Mouse (Mus musculus): ENCODE measurements around the gene Arntl. TPM values are rescaled to one million over a fixed set of nuclear protein-coding genes. Genes with fewer than 3 reads are reported as not detected.

Arntl gene
- polyA plus RNA-seq, 1 experiment: 0.01 TPM

- Histone ChIP-seq H3K36me3 (ENCODE audit: control insufficient read depth) (no peaks in the 10 kb centered on the region), H3K9me3 (ENCODE audit: control insufficient read depth, low read length) (no peaks in the 10 kb centered on the region), H3K4me1 (ENCODE audit: control insufficient read depth) (no peaks in the 10 kb centered on the region), H3K27me3 (ENCODE audit: control insufficient read depth) (no peaks in the 10 kb centered on the region), H3K4me3 (replicated peaks) (no peak overlapping the region)
- no peak for TF ChIP-seq TAL1 (IDR thresholded peaks at IDR 0.05; ENCODE audit: low read length)
- TF ChIP-seq GATA1 (IDR thresholded peaks at IDR 0.05; ENCODE audit: low read length): no peak
Measured at GRCm38 (mm10) chr7:113269921-113270320, 62.7 kb downstream of the Arntl start.

- H3K9me3 ChIP-seq (ENCODE audit: control insufficient read depth, low read length): no peaks in the 10 kb centered on the region
Measured at GRCm38 (mm10) chr7:113270551-113270950, 63.3 kb downstream of the Arntl start.

GRCm38 (mm10) chr7:113270991-113271390, 63.7 kb downstream of the Arntl start:
- no peaks in the 10 kb centered on the region for H3K36me3 ChIP-seq (ENCODE audit: control insufficient read depth)
- no peaks in the 10 kb centered on the region for H3K9me3 ChIP-seq (ENCODE audit: control insufficient read depth, low read length)
- TF ChIP-seq GATA1 (IDR thresholded peaks at IDR 0.05; ENCODE audit: low read length) (no peak), TAL1 (IDR thresholded peaks at IDR 0.05; ENCODE audit: low read length) (no peak)
- H3K27me3 ChIP-seq (ENCODE audit: control insufficient read depth): no peaks in the 10 kb centered on the region
- no peaks in the 10 kb centered on the region for H3K4me1 ChIP-seq (ENCODE audit: control insufficient read depth)
- H3K4me3 ChIP-seq (replicated peaks): no peak overlapping the region

More at GRCm38 (mm10) chr7:113270551-113270950, 63.3 kb downstream of the Arntl start:
- no peaks in the 10 kb centered on the region for H3K27me3 ChIP-seq (ENCODE audit: control insufficient read depth)
- H3K4me1 ChIP-seq (ENCODE audit: control insufficient read depth): no peaks in the 10 kb centered on the region
- H3K4me3 ChIP-seq (replicated peaks): no peak overlapping the region
- TF ChIP-seq TAL1 (IDR thresholded peaks at IDR 0.05; ENCODE audit: low read length): no peak
- no peak for TF ChIP-seq GATA1 (IDR thresholded peaks at IDR 0.05; ENCODE audit: low read length)
- no peaks in the 10 kb centered on the region for H3K36me3 ChIP-seq (ENCODE audit: control insufficient read depth)

- Histone ChIP-seq H3K27me3 (ENCODE audit: control insufficient read depth) (no peaks in the 10 kb centered on the region), H3K4me1 (ENCODE audit: control insufficient read depth) (no peaks in the 10 kb centered on the region), H3K4me3 (replicated peaks) (no peak overlapping the region), H3K36me3 (ENCODE audit: control insufficient read depth) (no peaks in the 10 kb centered on the region), H3K9me3 (ENCODE audit: control insufficient read depth, low read length) (no peaks in the 10 kb centered on the region)
- TF ChIP-seq GATA1 (IDR thresholded peaks at IDR 0.05; ENCODE audit: low read length): no peak
- TF ChIP-seq TAL1 (IDR thresholded peaks at IDR 0.05; ENCODE audit: low read length): no peak
Measured at GRCm38 (mm10) chr7:113272338-113272997, 65.2 kb downstream of the Arntl start.

- Histone ChIP-seq H3K9me3 (ENCODE audit: control insufficient read depth, low read length) (no peaks in the 10 kb centered on the region), H3K4me1 (ENCODE audit: control insufficient read depth) (no peaks in the 10 kb centered on the region), H3K27me3 (ENCODE audit: control insufficient read depth) (no peaks in the 10 kb centered on the region), H3K36me3 (ENCODE audit: control insufficient read depth) (no peaks in the 10 kb centered on the region), H3K4me3 (replicated peaks) (no peak overlapping the region)
- TF ChIP-seq TAL1 (IDR thresholded peaks at IDR 0.05; ENCODE audit: low read length) (no peak), GATA1 (IDR thresholded peaks at IDR 0.05; ENCODE audit: low read length) (no peak)
Measured at GRCm38 (mm10) chr7:113277245-113277644, 70.0 kb downstream of the Arntl start.

DNA sequence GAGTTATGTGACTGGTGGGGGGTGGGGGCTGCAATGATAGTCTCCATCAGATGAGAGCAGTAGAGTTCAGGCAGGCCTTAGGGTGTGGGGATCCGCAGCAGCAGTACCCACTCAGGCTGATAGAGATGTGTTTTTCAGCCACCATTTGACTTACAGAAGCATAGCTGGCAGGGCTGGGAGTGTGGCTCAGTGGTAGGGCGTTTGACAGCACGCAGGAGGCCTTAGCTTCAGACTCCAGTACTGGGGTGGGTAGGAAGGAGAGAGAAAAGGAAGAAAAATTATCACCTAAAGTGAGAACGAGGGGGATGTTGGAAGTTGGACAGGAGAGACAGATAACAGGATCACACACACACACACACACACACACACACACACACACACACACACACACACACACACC, 71.2 kb downstream of the Arntl start:
- H3K4me1 ChIP-seq (ENCODE audit: control insufficient read depth): no peaks in the 10 kb centered on the region
- no peaks in the 10 kb centered on the region for H3K27me3 ChIP-seq (ENCODE audit: control insufficient read depth)
- H3K4me3 ChIP-seq (replicated peaks): no peak overlapping the region
- H3K9me3 ChIP-seq (ENCODE audit: control insufficient read depth, low read length): no peaks in the 10 kb centered on the region
- TF ChIP-seq GATA1 (IDR thresholded peaks at IDR 0.05; ENCODE audit: low read length) (no peak), TAL1 (IDR thresholded peaks at IDR 0.05; ENCODE audit: low read length) (no peak)
- no peaks in the 10 kb centered on the region for H3K36me3 ChIP-seq (ENCODE audit: control insufficient read depth)

GRCm38 (mm10) chr7:113279246-113279645, 72.0 kb downstream of the Arntl start:
- no peaks in the 10 kb centered on the region for H3K27me3 ChIP-seq (ENCODE audit: control insufficient read depth)
- H3K9me3 ChIP-seq (ENCODE audit: control insufficient read depth, low read length): no peaks in the 10 kb centered on the region
- no peak overlapping the region for H3K4me3 ChIP-seq (replicated peaks)
- H3K4me1 ChIP-seq (ENCODE audit: control insufficient read depth): no peaks in the 10 kb centered on the region
- no peak for TF ChIP-seq GATA1 (IDR thresholded peaks at IDR 0.05; ENCODE audit: low read length)
- no peak for TF ChIP-seq TAL1 (IDR thresholded peaks at IDR 0.05; ENCODE audit: low read length)
- no peaks in the 10 kb centered on the region for H3K36me3 ChIP-seq (ENCODE audit: control insufficient read depth)

- Histone ChIP-seq H3K9me3 (ENCODE audit: control insufficient read depth, low read length) (no peaks in the 10 kb centered on the region), H3K27me3 (ENCODE audit: control insufficient read depth) (no peaks in the 10 kb centered on the region), H3K36me3 (ENCODE audit: control insufficient read depth) (no peaks in the 10 kb centered on the region; the same call in 1 of the 2 replicates), H3K4me1 (ENCODE audit: control insufficient read depth) (no peaks in the 10 kb centered on the region), H3K4me3 (replicated peaks) (no peak overlapping the region)
- TF ChIP-seq GATA1 (IDR thresholded peaks at IDR 0.05; ENCODE audit: low read length): no peak
- TF ChIP-seq TAL1 (IDR thresholded peaks at IDR 0.05; ENCODE audit: low read length): no peak
Measured at GRCm38 (mm10) chr7:113285405-113285804, 78.1 kb downstream of the Arntl start.

DNA sequence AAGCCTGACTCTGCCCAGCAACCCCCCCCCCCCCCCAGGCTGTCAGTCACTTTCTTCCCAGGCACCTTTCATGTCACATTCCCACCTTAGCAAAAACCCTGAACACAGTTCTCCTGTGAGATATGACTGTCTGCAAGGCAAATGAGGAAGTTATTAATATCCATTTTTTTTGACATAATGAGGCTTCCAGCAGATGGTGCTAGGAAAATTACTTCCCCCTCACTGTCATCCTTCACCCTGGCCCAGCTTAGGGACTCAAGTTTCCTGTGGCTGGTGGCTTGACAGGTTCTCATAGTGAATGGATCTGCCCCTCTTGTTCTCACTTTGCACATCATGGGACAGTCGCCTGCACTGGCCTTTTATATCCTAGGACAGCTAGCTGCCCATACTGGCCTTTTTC, 81.9 kb downstream of the Arntl start:
- H3K27me3 ChIP-seq (ENCODE audit: control insufficient read depth): no peaks in the 10 kb centered on the region
- peaks cover 21% of the 10 kb centered on the region for H3K4me1 ChIP-seq (ENCODE audit: control insufficient read depth)
- H3K4me3 ChIP-seq (replicated peaks): no peak overlapping the region
- TF ChIP-seq GATA1 (IDR thresholded peaks at IDR 0.05; ENCODE audit: low read length): no peak
- TF ChIP-seq TAL1 (IDR thresholded peaks at IDR 0.05; ENCODE audit: low read length): no peak
- H3K9me3 ChIP-seq (ENCODE audit: control insufficient read depth, low read length): no peaks in the 10 kb centered on the region
- H3K36me3 ChIP-seq (ENCODE audit: control insufficient read depth): peaks cover 4% of the 10 kb centered on the region; the same call in 1 of the 2 replicates

DNA sequence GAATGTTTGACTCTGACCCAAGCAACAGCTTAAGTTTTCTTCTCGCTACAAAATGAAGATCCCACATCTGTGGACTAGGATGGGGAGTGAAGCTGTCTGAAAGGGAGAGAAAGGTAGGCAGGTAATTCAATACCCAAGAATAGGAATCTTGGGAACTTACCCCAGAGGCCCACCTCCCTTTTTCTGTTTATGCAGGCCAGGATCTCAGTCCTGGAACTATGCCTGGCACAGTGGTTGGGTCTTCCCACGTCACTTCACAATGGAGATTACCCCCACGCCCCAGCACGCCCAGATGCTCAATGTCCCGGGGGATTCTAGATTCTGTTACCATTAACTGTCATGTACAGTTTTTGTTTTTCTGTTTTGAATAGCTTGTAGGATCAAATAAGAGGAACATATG, 84.5 kb downstream of the Arntl start:
- H3K27me3 ChIP-seq (ENCODE audit: control insufficient read depth): no peaks in the 10 kb centered on the region
- H3K9me3 ChIP-seq (ENCODE audit: control insufficient read depth, low read length): no peaks in the 10 kb centered on the region
- H3K36me3 ChIP-seq (ENCODE audit: control insufficient read depth): peaks cover 5% of the 10 kb centered on the region; the same call in 1 of the 2 replicates
- TF ChIP-seq TAL1 (IDR thresholded peaks at IDR 0.05; ENCODE audit: low read length) (no peak), GATA1 (IDR thresholded peaks at IDR 0.05; ENCODE audit: low read length) (no peak)
- no peak overlapping the region for H3K4me3 ChIP-seq (replicated peaks)
- H3K4me1 ChIP-seq (ENCODE audit: control insufficient read depth): peaks cover 41% of the 10 kb centered on the region
